Mouse (Mus musculus): ENCODE measurements around the gene Mcm5.

DNA sequence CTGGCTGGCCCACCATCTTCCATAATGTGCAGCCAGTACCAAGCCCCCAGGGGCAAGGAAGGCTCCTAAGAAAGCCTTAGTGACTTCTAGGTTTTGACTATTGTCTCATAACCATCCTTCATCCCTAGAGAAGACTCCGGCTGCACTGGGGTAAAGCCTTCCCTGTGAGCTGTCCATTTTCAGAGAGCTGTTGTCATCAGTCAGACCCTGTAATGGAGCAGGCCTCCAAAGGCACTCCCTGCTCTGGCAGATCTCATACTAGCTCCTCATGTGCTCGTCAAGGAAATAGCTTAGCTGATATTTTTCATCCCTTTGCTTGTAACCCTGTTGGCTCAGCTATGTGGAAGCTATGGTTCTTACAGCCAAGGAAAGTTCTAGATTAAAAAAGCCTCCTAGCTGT, 48.6 kb upstream of the Mcm5 start:
- TF ChIP-seq CTCF (IDR thresholded peaks at IDR 0.05; ENCODE audit: low read depth, low read length): no peak
- no peak for TF ChIP-seq GATA1 (IDR thresholded peaks at IDR 0.05; ENCODE audit: borderline replicate concordance, low read length)

Measured in G1E (cell line).